Mouse (Mus musculus): Measurements from ENCODE around the gene Gp5.
"Not testable (repeated sequence)": the region's sequence is repeated elsewhere in the genome, so short reads cannot be mapped to it uniquely, and the experiment has no call there.

- TF ChIP-seq POLR2A (IDR thresholded peaks at IDR 0.05; ENCODE audit: low read depth, low read length); CTCF (IDR thresholded peaks at IDR 0.05; ENCODE audit: extremely low read depth, insufficient read depth, insufficient read length, insufficient replicate concordance): not testable (repeated sequence)
Measured at GRCm38 (mm10) chr16:30353489-30353888, 42.9 kb upstream of the Gp5 start.

Data from spleen, adult 2 months (tissue).